Mouse (Mus musculus): ENCODE data around the gene Gm49325. TPM values are rescaled to one million over a fixed set of nuclear protein-coding genes. Genes with fewer than 3 reads are reported as not detected.
A peak's percentile ranks its signal among the peaks of the same experiment; 100 is the strongest.

Gm49325 gene
- polyA plus RNA-seq, 1 experiment from 2014 or later: 12.0 TPM

- Histone ChIP-seq H3K9me3 (0 out of 2 replicates have a peak, but pooled peaks cover 3% of the 10 kb centered on the region), H3K4me2 (no peak overlapping the region), H3K36me3 (peaks cover 84% of the 10 kb centered on the region), H3K4me3 (replicated peaks) (no peak overlapping the region), H3K4me1 (replicated peaks) (peaks cover 18% of the 10 kb centered on the region), H3K27ac (0 out of 2 replicates have a peak overlapping the region, but pooled peaks have one; percentile 17), H3K9ac (replicated peaks) (no peak overlapping the region), H3K27me3 (no peaks in the 10 kb centered on the region)
- ATAC-seq (ENCODE audit: insufficient number of reproducible peaks, insufficient read depth, low FRiP score, low TSS enrichment, low read depth): no peak
- WGBS: 82% methylated on average over 8 of the region's 8 CpGs
Observed at GRCm38 (mm10) chr10:77589749-77590148, 16.2 kb upstream of the Gm49325 start.

GRCm38 (mm10) chr10:77590812-77591211 is 15.2 kb upstream of the Gm49325 start:
- H3K4me1 ChIP-seq (replicated peaks): peaks cover 18% of the 10 kb centered on the region
- no peak overlapping the region for H3K4me2 ChIP-seq
- H3K36me3 ChIP-seq: peaks cover 90% of the 10 kb centered on the region
- 0 out of 2 replicates have a peak, but pooled peaks cover 3% of the 10 kb centered on the region for H3K9me3 ChIP-seq
- peak; percentile 80 for ATAC-seq (ENCODE audit: insufficient number of reproducible peaks, insufficient read depth, low FRiP score, low TSS enrichment, low read depth)
- 45% methylated on average over 6 of the region's 6 CpGs for WGBS
- no peaks in the 10 kb centered on the region for H3K27me3 ChIP-seq
- no peak overlapping the region for H3K27ac ChIP-seq
- H3K4me3 ChIP-seq (replicated peaks): no peak overlapping the region
- no peak overlapping the region for H3K9ac ChIP-seq (replicated peaks)

GRCm38 (mm10) chr10:77591546-77591945 is 14.5 kb upstream of the Gm49325 start:
- Histone ChIP-seq H3K4me3 (replicated peaks) (no peak overlapping the region), H3K27me3 (no peaks in the 10 kb centered on the region), H3K9ac (replicated peaks) (no peak overlapping the region; the same call in 1 of the 2 replicates), H3K4me1 (replicated peaks) (peaks cover 18% of the 10 kb centered on the region), H3K4me2 (no peak overlapping the region), H3K27ac (no peak overlapping the region), H3K9me3 (0 out of 2 replicates have a peak, but pooled peaks cover 3% of the 10 kb centered on the region), H3K36me3 (peaks cover 92% of the 10 kb centered on the region)
- no peak for ATAC-seq (ENCODE audit: insufficient number of reproducible peaks, insufficient read depth, low FRiP score, low TSS enrichment, low read depth)
- WGBS: 58% methylated on average over 6 of the region's 6 CpGs

- H3K9me3 ChIP-seq: 0 out of 2 replicates have a peak, but pooled peaks cover 3% of the 10 kb centered on the region
- no peak for ATAC-seq (ENCODE audit: insufficient number of reproducible peaks, insufficient read depth, low FRiP score, low TSS enrichment, low read depth)
- WGBS: 95% methylated on average over 2 of the region's 2 CpGs
- no peak overlapping the region for H3K27ac ChIP-seq
- no peaks in the 10 kb centered on the region for H3K4me1 ChIP-seq (replicated peaks)
- H3K4me3 ChIP-seq (replicated peaks): no peak overlapping the region
- no peak overlapping the region for H3K9ac ChIP-seq (replicated peaks)
- H3K27me3 ChIP-seq: no peaks in the 10 kb centered on the region
- peaks cover 77% of the 10 kb centered on the region for H3K36me3 ChIP-seq
- H3K4me2 ChIP-seq: no peak overlapping the region
Observed at GRCm38 (mm10) chr10:77596060-77596459, 9.9 kb upstream of the Gm49325 start.

GRCm38 (mm10) chr10:77603021-77603420 is 3.0 kb upstream of the Gm49325 start:
- no peak for ATAC-seq (ENCODE audit: insufficient number of reproducible peaks, insufficient read depth, low FRiP score, low TSS enrichment, low read depth)
- Histone ChIP-seq H3K27ac (no peak overlapping the region), H3K9me3 (0 out of 2 replicates have a peak, but pooled peaks cover 7% of the 10 kb centered on the region), H3K9ac (replicated peaks) (no peak overlapping the region), H3K4me3 (replicated peaks) (no peak overlapping the region), H3K4me2 (no peak overlapping the region), H3K36me3 (peaks cover 18% of the 10 kb centered on the region), H3K27me3 (no peaks in the 10 kb centered on the region), H3K4me1 (replicated peaks) (peaks cover 12% of the 10 kb centered on the region)
- WGBS: 63% methylated on average over 4 of the region's 4 CpGs

GRCm38 (mm10) chr10:77604111-77604510 is 1.9 kb upstream of the Gm49325 start:
- no peak overlapping the region for H3K4me3 ChIP-seq (replicated peaks)
- WGBS: 92% methylated on average over 6 of the region's 6 CpGs
- H3K27me3 ChIP-seq: no peaks in the 10 kb centered on the region
- ATAC-seq (ENCODE audit: insufficient number of reproducible peaks, insufficient read depth, low FRiP score, low TSS enrichment, low read depth): no peak
- H3K4me1 ChIP-seq (replicated peaks): peaks cover 12% of the 10 kb centered on the region
- H3K4me2 ChIP-seq: no peak overlapping the region
- H3K9me3 ChIP-seq: 0 out of 2 replicates have a peak, but pooled peaks cover 7% of the 10 kb centered on the region
- H3K27ac ChIP-seq: no peak overlapping the region
- H3K9ac ChIP-seq (replicated peaks): no peak overlapping the region
- H3K36me3 ChIP-seq: peaks cover 15% of the 10 kb centered on the region

- peak overlapping the region; percentile 94 for H3K27ac ChIP-seq
- no peak overlapping the region for H3K4me2 ChIP-seq
- H3K27me3 ChIP-seq: no peaks in the 10 kb centered on the region
- H3K4me3 ChIP-seq (replicated peaks): no peak overlapping the region
- H3K9me3 ChIP-seq: 0 out of 2 replicates have a peak, but pooled peaks cover 7% of the 10 kb centered on the region
- ATAC-seq (ENCODE audit: insufficient number of reproducible peaks, insufficient read depth, low FRiP score, low TSS enrichment, low read depth): no peak
- WGBS: 78% methylated on average over 5 of the region's 5 CpGs
- no peak overlapping the region for H3K9ac ChIP-seq (replicated peaks)
- peaks cover 12% of the 10 kb centered on the region for H3K4me1 ChIP-seq (replicated peaks)
- H3K36me3 ChIP-seq: peaks cover 21% of the 10 kb centered on the region
Observed at GRCm38 (mm10) chr10:77604958-77605357, 1.0 kb upstream of the Gm49325 start.

GRCm38 (mm10) chr10:77605368-77605767 is 629 bp upstream of the Gm49325 start:
- H3K36me3 ChIP-seq: peaks cover 25% of the 10 kb centered on the region
- peaks cover 12% of the 10 kb centered on the region for H3K4me1 ChIP-seq (replicated peaks)
- 0 out of 2 replicates have a peak, but pooled peaks cover 7% of the 10 kb centered on the region for H3K9me3 ChIP-seq
- no peaks in the 10 kb centered on the region for H3K27me3 ChIP-seq
- 69% methylated on average over 1 of the region's 1 CpGs for WGBS
- peak; percentile 1; the same call in 1 of the 2 replicates for ATAC-seq (ENCODE audit: insufficient number of reproducible peaks, insufficient read depth, low FRiP score, low TSS enrichment, low read depth)
- peak overlapping the region; percentile 85 for H3K4me2 ChIP-seq
- peak overlapping the region; percentile 82 for H3K9ac ChIP-seq (replicated peaks)
- peak overlapping the region; percentile 60 for H3K4me3 ChIP-seq (replicated peaks)
- H3K27ac ChIP-seq: peak overlapping the region; percentile 94

- 47% methylated on average over 7 of the region's 7 CpGs for WGBS
- Histone ChIP-seq H3K4me1 (replicated peaks) (peaks cover 12% of the 10 kb centered on the region), H3K9ac (replicated peaks) (peak overlapping the region; percentile 82), H3K27me3 (no peaks in the 10 kb centered on the region), H3K9me3 (0 out of 2 replicates have a peak, but pooled peaks cover 7% of the 10 kb centered on the region), H3K4me3 (replicated peaks) (peak overlapping the region; percentile 60), H3K27ac (peak overlapping the region; percentile 94; the same call in 1 of the 2 replicates), H3K36me3 (peaks cover 40% of the 10 kb centered on the region), H3K4me2 (peak overlapping the region; percentile 85)
- ATAC-seq (ENCODE audit: insufficient number of reproducible peaks, insufficient read depth, low FRiP score, low TSS enrichment, low read depth): no peak
Observed at GRCm38 (mm10) chr10:77606855-77607254, 858 bp downstream of the Gm49325 start.

- WGBS: 72% methylated on average over 5 of the region's 5 CpGs
- H3K4me2 ChIP-seq: peak overlapping the region; percentile 85
- H3K27me3 ChIP-seq: no peaks in the 10 kb centered on the region
- no peak overlapping the region for H3K27ac ChIP-seq
- no peak for ATAC-seq (ENCODE audit: insufficient number of reproducible peaks, insufficient read depth, low FRiP score, low TSS enrichment, low read depth)
- H3K36me3 ChIP-seq: peaks cover 45% of the 10 kb centered on the region
- peak overlapping the region; percentile 60 for H3K4me3 ChIP-seq (replicated peaks)
- H3K9me3 ChIP-seq: 0 out of 2 replicates have a peak, but pooled peaks cover 7% of the 10 kb centered on the region
- H3K9ac ChIP-seq (replicated peaks): no peak overlapping the region
- peaks cover 12% of the 10 kb centered on the region for H3K4me1 ChIP-seq (replicated peaks)
Observed at GRCm38 (mm10) chr10:77607441-77607840, 1.4 kb downstream of the Gm49325 start.

- H3K4me1 ChIP-seq (replicated peaks): peaks cover 12% of the 10 kb centered on the region
- H3K4me2 ChIP-seq: no peak overlapping the region
- peaks cover 57% of the 10 kb centered on the region for H3K36me3 ChIP-seq
- H3K9ac ChIP-seq (replicated peaks): no peak overlapping the region
- no peak overlapping the region for H3K4me3 ChIP-seq (replicated peaks)
- WGBS: 95% methylated on average over 8 of the region's 8 CpGs
- H3K27me3 ChIP-seq: no peaks in the 10 kb centered on the region
- H3K9me3 ChIP-seq: 0 out of 2 replicates have a peak, but pooled peaks cover 7% of the 10 kb centered on the region
- no peak overlapping the region for H3K27ac ChIP-seq
- no peak for ATAC-seq (ENCODE audit: insufficient number of reproducible peaks, insufficient read depth, low FRiP score, low TSS enrichment, low read depth)
Observed at GRCm38 (mm10) chr10:77608589-77608988, 2.6 kb downstream of the Gm49325 start.
